Mouse (Mus musculus) kidney, postnatal 0 days (tissue): ENCODE results near the gene Invs. TPM values are rescaled to one million over a fixed set of nuclear protein-coding genes. Genes with fewer than 3 reads are reported as not detected.
A peak's percentile ranks its signal among the peaks of the same experiment; 100 is the strongest.

ENCODE experiments used
- ATAC-seq: fragments of 200-750 bp; cut with Nextera tagmentation; replicated peaks from 2 replicates; pipeline ENCODE4 v1.8.0; 2017; ENCODE audit warnings: low read depth, moderate number of reproducible peaks, moderate TSS enrichment, moderate library complexity; ENCODE audit not compliant: low FRiP score
- DNase-seq: peaks from one replicate; pipeline ENCODE4 v3.0.0-alpha.2; 2016; ENCODE audit warnings: low spot score
- H3K27ac ChIP-seq: fragments of 300-500 bp; sonication (generic); 2 replicates; pipeline ENCODE4 v1.5.1; 2014; ENCODE audit warnings: mild to moderate bottlenecking
- H3K27me3 ChIP-seq: fragments of 300-500 bp; sonication (generic); 2 replicates; pipeline ENCODE4 v1.6.1; 2014; ENCODE audit warnings: low read length, mixed read lengths; ENCODE audit not compliant: insufficient read depth
- H3K36me3 ChIP-seq: fragments of 300-500 bp; sonication (generic); 2 replicates; pipeline ENCODE4 v1.6.1; 2014; ENCODE audit warnings: low read length, mixed read lengths; ENCODE audit not compliant: insufficient read depth
- H3K4me1 ChIP-seq: fragments of 300-500 bp; sonication (generic); replicated peaks from 2 replicates; pipeline ENCODE4 v1.6.1; 2014; ENCODE audit warnings: antibody characterized with exemption, low read length, mixed read lengths; ENCODE audit not compliant: insufficient read depth
- H3K4me2 ChIP-seq: fragments of 300-500 bp; sonication (generic); 2 replicates; pipeline ENCODE4 v1.6.1; 2014; ENCODE audit warnings: mild to moderate bottlenecking, low read length, moderate library complexity, mixed read lengths
- H3K4me3 ChIP-seq: fragments of 300-500 bp; sonication (generic); replicated peaks from 2 replicates; pipeline ENCODE4 v1.5.1; 2014; ENCODE audit warnings: low read depth, low read length
- H3K9ac ChIP-seq: fragments of 300-500 bp; sonication (generic); 2 replicates; pipeline ENCODE4 v1.6.1; 2014; ENCODE audit warnings: low read depth, low read length
- H3K9me3 ChIP-seq: fragments of 300-500 bp; sonication (generic); replicated peaks from 2 replicates; pipeline ENCODE4 v1.6.1; 2016; ENCODE audit warnings: low read length, inconsistent platforms, mixed read lengths
- CTCF ChIP-seq: IDR thresholded peaks from 2 replicates; pipeline ENCODE4 v1.5.1; 2016; ENCODE audit warnings: antibody characterized with exemption, low read depth, mild to moderate bottlenecking, moderate library complexity
- whole genome bisulfite sequencing: fragments of 180-500 bp; shearing (Covaris S2); extraction: QIAGEN DNeasy Blood & Tissue Kit; methylation state at CpG from one replicate; pipeline ENCODE4 v1.1.7; 2014; 5-methylcytosine and 5-hydroxymethylcytosine counted together
- polyA plus RNA-seq: library from polyadenylated mRNA; unstranded; fragments of >200 nt; fragmentation: Nextera tagmentation; extraction: Ambion mirVana; gene quantifications from 2 replicates; pipeline ENCODE4 v1.2.1, GENCODE M21; 2015

The Invs gene
- 4.0 and 5.4 TPM in 2 replicates for polyA plus RNA-seq

DNA sequence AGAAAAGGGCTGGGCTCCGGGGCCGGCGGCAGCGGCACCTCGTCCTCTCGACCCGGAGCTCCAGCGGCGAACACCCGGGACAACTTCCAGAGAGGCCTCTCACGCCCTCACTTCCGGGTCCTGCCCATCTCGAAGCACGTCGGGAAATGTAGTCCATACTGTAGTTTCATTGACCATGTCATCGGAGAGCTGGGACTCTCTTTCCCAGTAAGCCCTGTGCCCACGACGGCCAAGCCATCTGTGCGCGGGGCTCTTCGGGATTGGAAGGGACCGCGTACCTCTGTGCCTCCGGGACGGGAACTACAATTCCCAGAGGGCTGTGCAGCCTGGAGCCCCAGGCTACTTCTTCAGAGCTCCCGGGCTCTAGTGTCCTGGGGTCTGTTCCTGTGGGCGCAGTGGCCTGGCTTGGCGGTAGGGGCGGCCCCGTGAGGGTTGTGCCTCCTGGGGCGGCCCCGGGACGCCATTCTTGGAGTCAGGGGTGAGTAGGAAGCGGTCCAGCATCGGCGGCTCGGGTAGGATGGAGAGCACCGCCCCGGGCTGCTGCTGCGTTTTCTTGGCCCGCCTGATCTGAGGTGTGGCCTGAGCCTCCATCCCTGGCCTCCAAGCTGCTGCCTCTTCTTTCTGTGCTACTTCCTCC, at the start of gene Invs, which contains the start of gene Erp44:
Invs (plus strand) TSS at position 263 of the 637 bp plus-strand sequence.
Erp44 (minus strand) TSS at position 61 of the 637 bp plus-strand sequence.
- WGBS = under 1% methylated on average over 41 of the region's 41 CpGs
- ATAC-seq = peak; percentile 99
- H3K27ac ChIP-seq = peak within 1 kb of the TSS; percentile 88
- DNase-seq = peak; percentile 100
- 0 out of 2 replicates have a peak, but pooled peaks cover 4% of the 10 kb centered on the region for H3K36me3 ChIP-seq
- peak within 1 kb of the TSS; percentile 92 for H3K4me3 ChIP-seq
- no peaks in the 10 kb centered on the region for H3K9me3 ChIP-seq
- H3K27me3 ChIP-seq = no peaks in the 10 kb centered on the region
- 0 out of 2 replicates have a peak, but pooled peaks cover 4% of the 10 kb centered on the region for H3K4me1 ChIP-seq
- H3K9ac ChIP-seq = peak within 1 kb of the TSS; percentile 88
- peak within 1 kb of the TSS; percentile 72 for H3K4me2 ChIP-seq
- TF ChIP-seq CTCF = no peak; the same call in 1 of the 2 replicates

DNA sequence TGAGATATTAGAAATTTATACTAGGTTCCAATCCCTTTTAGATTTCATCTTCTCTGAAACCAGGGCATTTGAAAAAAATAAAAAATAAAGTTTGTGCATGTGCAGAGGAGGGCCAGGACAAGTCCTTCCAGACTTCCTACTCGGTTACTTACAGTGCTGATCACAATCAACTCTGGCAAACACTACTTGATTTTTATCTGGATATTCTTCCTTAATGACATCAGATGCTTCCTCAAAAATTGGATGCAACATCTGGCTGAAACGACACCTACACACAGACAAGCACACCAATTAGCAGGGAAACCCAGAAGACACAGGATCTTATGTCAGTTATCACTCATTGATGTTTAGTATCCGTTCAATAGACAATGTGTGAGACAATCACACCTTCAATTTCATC, 42.8 kb upstream of the Invs start:
- Histone ChIP-seq H3K4me2 (no peak overlapping the region), H3K9me3 (no peaks in the 10 kb centered on the region), H3K36me3 (no peaks in the 10 kb centered on the region), H3K9ac (no peak overlapping the region), H3K27ac (no peak overlapping the region), H3K4me3 (no peak overlapping the region), H3K27me3 (no peaks in the 10 kb centered on the region), H3K4me1 (no peaks in the 10 kb centered on the region)
- ATAC-seq (no peak), DNase-seq (no peak)
- no peak for TF ChIP-seq CTCF
- WGBS = 69% methylated on average over 3 of the region's 3 CpGs

DNA sequence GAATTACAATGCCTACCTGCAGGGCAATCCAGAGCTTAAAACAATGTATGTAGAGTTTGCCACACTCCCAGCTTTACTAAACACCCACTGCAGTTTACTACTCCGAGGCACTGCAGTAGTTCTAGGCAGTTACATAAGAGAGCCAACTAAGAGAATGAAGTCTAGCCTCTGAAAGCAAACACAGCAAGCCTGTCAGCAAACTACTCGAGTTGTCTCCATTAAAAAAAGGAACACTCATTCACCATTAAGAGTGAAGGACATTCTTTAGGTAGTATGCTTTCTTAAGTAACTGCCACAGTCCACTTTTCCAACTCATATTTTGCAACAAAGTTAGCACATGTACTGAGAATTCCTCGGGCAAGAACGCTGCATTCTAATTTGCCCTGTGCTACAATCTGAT, 40.5 kb upstream of the Invs start:
- H3K27ac ChIP-seq = no peak overlapping the region
- H3K9me3 ChIP-seq = no peaks in the 10 kb centered on the region
- H3K4me3 ChIP-seq = no peak overlapping the region
- no peaks in the 10 kb centered on the region for H3K4me1 ChIP-seq
- TF ChIP-seq CTCF = no peak
- WGBS = 88% methylated on average over 4 of the region's 4 CpGs
- no peaks in the 10 kb centered on the region for H3K27me3 ChIP-seq
- H3K36me3 ChIP-seq = no peaks in the 10 kb centered on the region
- no peak overlapping the region for H3K9ac ChIP-seq
- H3K4me2 ChIP-seq = no peak overlapping the region
- ATAC-seq (no peak), DNase-seq (no peak)

DNA sequence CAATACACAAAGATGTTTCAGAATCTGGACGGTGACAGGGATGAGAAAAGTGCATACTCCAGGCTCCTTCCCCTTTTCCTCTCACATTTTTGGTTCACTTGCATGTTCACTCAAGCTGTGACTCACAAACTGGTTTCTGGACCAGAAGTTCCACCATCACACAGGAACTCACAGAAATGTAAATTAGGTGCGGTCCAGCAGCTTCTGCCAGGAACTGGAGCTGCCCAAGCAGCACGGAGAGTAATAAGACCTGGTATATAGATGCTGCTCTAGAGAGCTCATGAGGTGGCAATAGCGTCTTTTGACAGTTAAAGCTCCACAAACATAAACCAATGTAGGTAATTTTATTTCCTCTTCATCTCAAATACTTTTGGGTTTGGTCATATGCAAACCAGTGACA, 37.1 kb upstream of the Invs start:
- WGBS = 85% methylated on average over 4 of the region's 4 CpGs
- H3K9ac ChIP-seq = no peak overlapping the region
- H3K4me2 ChIP-seq = no peak overlapping the region
- H3K27ac ChIP-seq = no peak overlapping the region
- no peak overlapping the region for H3K4me3 ChIP-seq
- no peak for DNase-seq
- ATAC-seq = no peak
- no peaks in the 10 kb centered on the region for H3K9me3 ChIP-seq
- H3K4me1 ChIP-seq = no peaks in the 10 kb centered on the region
- TF ChIP-seq CTCF = no peak
- H3K27me3 ChIP-seq = no peaks in the 10 kb centered on the region
- H3K36me3 ChIP-seq = no peaks in the 10 kb centered on the region

DNA sequence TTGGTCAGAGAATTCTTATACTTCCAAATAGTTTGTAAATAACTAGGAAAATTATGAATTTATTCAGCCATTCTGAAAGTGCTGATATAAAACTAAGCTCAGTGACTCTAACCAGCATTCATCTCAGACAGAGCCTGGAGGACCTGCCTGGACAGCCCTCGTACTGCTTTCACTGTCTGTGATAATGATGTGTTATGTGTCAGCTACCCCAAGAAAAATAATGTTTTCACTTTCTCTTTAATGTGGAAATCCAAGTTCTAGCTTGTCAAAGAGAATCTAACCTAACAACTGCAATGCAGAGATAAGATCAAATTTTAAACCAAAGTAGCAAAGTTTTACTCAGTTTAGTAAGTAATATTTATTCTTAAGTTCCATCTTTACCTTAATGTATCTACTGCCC, 35.8 kb upstream of the Invs start:
- no peaks in the 10 kb centered on the region for H3K27me3 ChIP-seq
- DNase-seq = no peak
- no peaks in the 10 kb centered on the region for H3K36me3 ChIP-seq

DNA sequence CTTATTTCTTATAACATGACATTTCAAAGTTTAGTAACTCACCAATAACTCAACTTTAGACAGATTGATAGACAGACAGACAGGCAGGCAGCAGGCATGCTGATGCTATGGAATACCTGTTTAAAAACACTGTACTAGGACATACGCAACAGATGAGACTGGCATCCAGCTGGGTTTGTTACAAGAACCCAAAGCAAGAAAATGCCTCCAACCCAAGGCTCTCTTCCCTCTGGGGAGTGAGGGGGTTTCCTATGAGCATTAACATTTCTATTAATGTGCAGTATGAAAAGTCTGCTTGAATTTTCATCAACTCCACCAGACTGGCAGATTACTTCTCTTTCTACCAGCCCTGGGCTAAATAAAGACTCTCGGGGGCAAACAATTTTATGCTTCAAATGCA, 35.3 kb upstream of the Invs start:
- Histone ChIP-seq H3K9ac (no peak overlapping the region), H3K9me3 (no peaks in the 10 kb centered on the region), H3K4me1 (no peaks in the 10 kb centered on the region), H3K4me2 (no peak overlapping the region), H3K4me3 (no peak overlapping the region), H3K36me3 (no peaks in the 10 kb centered on the region), H3K27me3 (no peaks in the 10 kb centered on the region), H3K27ac (no peak overlapping the region)
- ATAC-seq = no peak
- no peak for DNase-seq
- 98% methylated on average over 2 of the region's 2 CpGs for WGBS
- TF ChIP-seq CTCF = no peak

More for the DNA sequence above, 35.8 kb upstream of the Invs start:
- H3K4me3 ChIP-seq = no peak overlapping the region
- WGBS = 64% methylated on average over 1 of the region's 1 CpGs
- no peak for ATAC-seq
- H3K9me3 ChIP-seq = no peaks in the 10 kb centered on the region
- H3K9ac ChIP-seq = no peak overlapping the region
- H3K27ac ChIP-seq = no peak overlapping the region
- no peak overlapping the region for H3K4me2 ChIP-seq
- H3K4me1 ChIP-seq = no peaks in the 10 kb centered on the region
- TF ChIP-seq CTCF = no peak
